Mouse (Mus musculus) G1E (cell line): ENCODE results near the gene Pank4. TPM values are rescaled to one million over a fixed set of nuclear protein-coding genes. Genes with fewer than 3 reads are reported as not detected.

Source experiments
- ATAC-seq: 2 replicates; pipeline ENCODE4 v1.8.0; 2016; ENCODE audit warnings: mild to moderate bottlenecking; ENCODE audit not compliant: insufficient number of reproducible peaks, poor library complexity, low FRiP score, severe bottlenecking; ENCODE audit errors: extremely low read depth
- DNase-seq: peaks from one replicate; pipeline ENCODE4 v3.0.0; 2012; ENCODE audit warnings: low spot score
- H3K27me3 ChIP-seq: 2 replicates; pipeline ENCODE4 v1.6.1; 2012; ENCODE audit warnings: mild to moderate bottlenecking, low read length, inconsistent platforms; ENCODE audit not compliant: insufficient read depth
- H3K36me3 ChIP-seq: replicated peaks from 2 replicates; pipeline ENCODE3; 2012; ENCODE audit warnings: mild to moderate bottlenecking, inconsistent platforms
- H3K4me1 ChIP-seq: 2 replicates; pipeline ENCODE4 v1.6.1; 2012; ENCODE audit warnings: low read depth, low read length, inconsistent platforms, mixed read lengths; ENCODE audit not compliant: insufficient read depth
- H3K4me3 ChIP-seq: 2 replicates; pipeline ENCODE4 v1.5.1; 2012; ENCODE audit warnings: low read depth, mild to moderate bottlenecking, inconsistent platforms, low read length, moderate library complexity, mixed read lengths
- H3K9me3 ChIP-seq: replicated peaks from 2 replicates; pipeline ENCODE4 v1.6.1; 2012; ENCODE audit warnings: inconsistent platforms
- CTCF ChIP-seq: IDR thresholded peaks from 2 replicates; pipeline ENCODE4 v1.5.1; 2012; ENCODE audit warnings: low read depth, low read length, inconsistent platforms, mixed read lengths
- GATA1 ChIP-seq: IDR thresholded peaks from 2 replicates; pipeline ENCODE4 v1.6.1; 2012; ENCODE audit warnings: borderline replicate concordance, low read length, inconsistent platforms, mixed read lengths
- GATA2 ChIP-seq: IDR thresholded peaks from 2 replicates; pipeline ENCODE4 v1.6.1; 2012; ENCODE audit warnings: low read depth, low read length, inconsistent platforms, borderline replicate concordance
- POLR2AphosphoS5 ChIP-seq: IDR thresholded peaks from 2 replicates; pipeline ENCODE4 v1.6.1; 2012; ENCODE audit warnings: low read depth, low read length, inconsistent platforms; ENCODE audit not compliant: insufficient replicate concordance
- TAL1 ChIP-seq: conservative IDR thresholded peaks from 2 replicates; pipeline ENCODE4 v1.6.1; 2012; ENCODE audit warnings: low read depth, low read length, inconsistent platforms, mixed read lengths
- polyA plus RNA-seq: library from polyadenylated mRNA; stranded (reverse); fragments of >175 nt; gene quantifications from 2 replicates; pipeline ENCODE4 v1.2.3, GENCODE M21; 2012
- total RNA-seq, 2 experiments: library from RNA; stranded (forward) in 1 of 2; stranded (reverse) in 1 of 2; fragments of 200-1000 nt in 1 of 2; fragments of >200 nt in 1 of 2; fragmentation: Nextera tagmentation in 1 of 2; gene quantifications; 2 replicates each; pipeline ENCODE4 v1.2.3; 2014 to 2017

The Pank4 gene
- total and polyA plus RNA-seq, 3 experiments = 34.2 to 41.6 (median 39.3) TPM

GRCm38 (mm10) chr4:155007641-155008040, 43.7 kb downstream of the Pank4 start:
- Histone ChIP-seq H3K27me3 (peaks cover 43% of the 10 kb centered on the region), H3K4me3 (no peak overlapping the region), H3K9me3 (no peaks in the 10 kb centered on the region), H3K36me3 (no peaks in the 10 kb centered on the region), H3K4me1 (no peaks in the 10 kb centered on the region)
- ATAC-seq (no peak), DNase-seq (no peak)
- TF ChIP-seq GATA1 (no peak), POLR2AphosphoS5 (no peak), CTCF (no peak), TAL1 (no peak), GATA2 (no peak)

- no peak for ATAC-seq
- Histone ChIP-seq H3K27me3 (peaks cover 42% of the 10 kb centered on the region), H3K9me3 (no peaks in the 10 kb centered on the region), H3K4me1 (no peaks in the 10 kb centered on the region), H3K36me3 (no peaks in the 10 kb centered on the region), H3K4me3 (no peak overlapping the region)
- DNase-seq = no peak
- no peak for TF ChIP-seq CTCF
- no peak for TF ChIP-seq POLR2AphosphoS5
- TF ChIP-seq GATA1 = no peak
- no peak for TF ChIP-seq GATA2
- no peak for TF ChIP-seq TAL1
Measured at GRCm38 (mm10) chr4:155008075-155008474, 44.2 kb downstream of the Pank4 start.

- Histone ChIP-seq H3K4me1 (no peaks in the 10 kb centered on the region), H3K9me3 (no peaks in the 10 kb centered on the region), H3K4me3 (no peak overlapping the region), H3K27me3 (peaks cover 46% of the 10 kb centered on the region), H3K36me3 (no peaks in the 10 kb centered on the region)
- ATAC-seq (no peak), DNase-seq (no peak)
- no peak for TF ChIP-seq GATA1
- no peak for TF ChIP-seq POLR2AphosphoS5
- no peak for TF ChIP-seq TAL1
- TF ChIP-seq CTCF = no peak
- TF ChIP-seq GATA2 = no peak
Measured at GRCm38 (mm10) chr4:155009216-155009615, 45.3 kb downstream of the Pank4 start.

DNA sequence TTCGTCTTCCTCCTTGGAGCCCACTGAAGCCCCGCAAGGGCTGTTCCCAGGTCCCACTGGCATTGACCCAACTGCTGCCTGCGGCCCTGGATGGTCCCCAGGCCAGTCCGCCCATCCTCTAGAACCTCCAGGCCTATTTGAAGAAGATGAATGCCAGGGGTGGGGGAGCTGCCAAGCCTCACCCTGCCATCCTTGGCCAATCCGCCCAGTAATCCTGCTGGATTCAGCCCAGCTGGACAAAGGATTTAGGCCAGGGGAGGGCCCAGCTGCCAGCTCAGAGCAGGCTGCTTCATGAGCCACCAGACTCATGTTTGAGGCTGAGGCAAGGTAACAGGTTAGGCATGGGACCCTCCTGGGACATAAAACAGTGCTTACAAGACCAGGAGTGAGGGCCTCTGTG, 46.9 kb downstream of the Pank4 start:
- Histone ChIP-seq H3K4me1 (no peaks in the 10 kb centered on the region), H3K4me3 (no peak overlapping the region), H3K27me3 (peaks cover 58% of the 10 kb centered on the region), H3K9me3 (no peaks in the 10 kb centered on the region), H3K36me3 (no peaks in the 10 kb centered on the region)
- no peak for DNase-seq
- ATAC-seq = no peak
- TF ChIP-seq TAL1 = no peak
- TF ChIP-seq GATA2 = no peak
- no peak for TF ChIP-seq GATA1
- TF ChIP-seq CTCF = no peak
- TF ChIP-seq POLR2AphosphoS5 = no peak

- no peaks in the 10 kb centered on the region for H3K36me3 ChIP-seq
- no peaks in the 10 kb centered on the region for H3K9me3 ChIP-seq
- no peak for TF ChIP-seq GATA1
- no peak for TF ChIP-seq GATA2
- no peak for TF ChIP-seq CTCF
- no peak for TF ChIP-seq POLR2AphosphoS5
- DNase-seq = no peak
- no peak overlapping the region for H3K4me3 ChIP-seq
- no peak for ATAC-seq
- H3K27me3 ChIP-seq = peaks cover 54% of the 10 kb centered on the region
- no peaks in the 10 kb centered on the region for H3K4me1 ChIP-seq
Measured at GRCm38 (mm10) chr4:155011312-155012025, 47.5 kb downstream of the Pank4 start.

DNA sequence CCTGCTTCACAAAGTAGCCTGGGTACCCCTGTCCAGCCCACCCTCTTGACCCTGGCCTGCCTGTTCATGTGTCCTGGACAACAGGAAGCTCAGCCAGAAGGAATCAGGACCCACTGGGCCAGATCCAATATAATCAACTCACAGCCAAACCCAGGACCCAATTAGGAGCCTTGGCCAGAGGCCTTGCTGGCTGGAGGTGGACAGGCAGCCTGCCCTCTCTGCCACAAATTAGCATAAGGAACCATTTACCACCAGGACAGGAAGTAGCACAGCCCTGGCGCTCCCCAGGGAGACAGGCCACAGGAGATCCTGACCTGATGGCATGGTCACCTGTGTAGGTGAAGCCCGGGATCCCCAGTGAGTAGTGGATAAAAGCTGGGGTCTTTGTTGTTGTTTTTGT, 48.2 kb downstream of the Pank4 start:
- Histone ChIP-seq H3K27me3 (peaks cover 49% of the 10 kb centered on the region), H3K36me3 (no peaks in the 10 kb centered on the region), H3K9me3 (no peaks in the 10 kb centered on the region), H3K4me1 (no peaks in the 10 kb centered on the region), H3K4me3 (no peak overlapping the region)
- TF ChIP-seq POLR2AphosphoS5 (no peak), TAL1 (no peak), GATA2 (no peak), CTCF (no peak), GATA1 (no peak)
- DNase-seq (no peak), ATAC-seq (no peak)

DNA sequence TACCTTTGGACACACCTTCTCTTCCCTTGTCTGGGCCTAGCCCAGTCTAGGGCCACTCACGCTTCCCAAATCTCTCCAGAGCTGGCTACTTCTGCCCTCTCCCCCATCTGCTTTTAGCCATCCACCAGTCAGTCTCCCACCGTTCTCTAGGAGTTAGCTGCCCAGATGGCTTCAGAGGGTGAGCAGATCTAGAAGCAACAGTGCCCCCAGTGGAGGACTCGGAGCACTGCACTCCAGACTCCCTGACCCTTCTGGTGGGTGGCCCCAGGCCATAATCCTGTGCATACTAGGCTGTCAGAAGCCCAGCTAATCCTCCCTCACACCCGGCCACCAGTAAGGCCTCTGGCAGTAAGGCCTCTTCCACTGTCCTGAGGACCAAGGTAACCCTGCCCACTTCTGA, 48.9 kb downstream of the Pank4 start:
- DNase-seq = peak; percentile 66
- H3K36me3 ChIP-seq = no peaks in the 10 kb centered on the region
- peak; percentile 73 for ATAC-seq

More for the DNA sequence above, 48.9 kb downstream of the Pank4 start:
- Histone ChIP-seq H3K9me3 (no peaks in the 10 kb centered on the region), H3K27me3 (peaks cover 46% of the 10 kb centered on the region), H3K4me3 (no peak overlapping the region), H3K4me1 (no peaks in the 10 kb centered on the region)
- peak; percentile 83 for TF ChIP-seq CTCF
- no peak for TF ChIP-seq TAL1
- TF ChIP-seq GATA2 = no peak
- no peak for TF ChIP-seq POLR2AphosphoS5
- no peak for TF ChIP-seq GATA1
